Mouse (Mus musculus) forebrain, postnatal 0 days (tissue): ENCODE measurements around the gene Rmnd5b. TPM values are rescaled to one million over a fixed set of nuclear protein-coding genes. Genes with fewer than 3 reads are reported as not detected.

Experiments
- ATAC-seq: fragments of 200-750 bp; cut with Nextera tagmentation; 2 replicates; pipeline ENCODE4 v1.8.0; 2017; ENCODE audit warnings: mild to moderate bottlenecking, moderate library complexity
- DNase-seq: peaks from one replicate; pipeline ENCODE4 v3.0.0-alpha.2; 2015
- H3K27ac ChIP-seq: fragments of 300-500 bp; sonication (generic); 2 replicates; pipeline ENCODE4 v1.5.1; 2014; ENCODE audit warnings: low read depth, mild to moderate bottlenecking, antibody characterized with exemption, low read length, moderate library complexity, mixed read lengths
- H3K27me3 ChIP-seq: fragments of 300-500 bp; sonication (generic); 2 replicates; pipeline ENCODE4 v1.6.1; 2014; ENCODE audit warnings: mild to moderate bottlenecking, low read length, mixed read lengths; ENCODE audit not compliant: insufficient read depth
- H3K36me3 ChIP-seq: fragments of 300-500 bp; sonication (generic); 2 replicates; pipeline ENCODE4 v1.6.1; 2014; ENCODE audit warnings: mild to moderate bottlenecking, moderate library complexity; ENCODE audit not compliant: insufficient read depth
- H3K4me1 ChIP-seq: fragments of 300-500 bp; sonication (generic); 2 replicates; pipeline ENCODE4 v1.6.1; 2014; ENCODE audit warnings: antibody characterized with exemption; ENCODE audit not compliant: insufficient read depth
- H3K4me2 ChIP-seq: fragments of 300-500 bp; sonication (generic); 2 replicates; pipeline ENCODE4 v1.6.1; 2014; ENCODE audit warnings: low read depth, mild to moderate bottlenecking, moderate library complexity
- H3K4me3 ChIP-seq: fragments of 300-500 bp; sonication (generic); 2 replicates; pipeline ENCODE4 v1.5.1; 2014; ENCODE audit warnings: low read depth, low read length, mixed read lengths
- H3K9ac ChIP-seq: fragments of 300-500 bp; sonication (generic); 2 replicates; pipeline ENCODE4 v1.6.1; 2014; ENCODE audit warnings: mild to moderate bottlenecking
- H3K9me3 ChIP-seq: fragments of 300-500 bp; sonication (generic); 2 replicates; pipeline ENCODE4 v1.6.1; 2016; ENCODE audit warnings: low read length
- CTCF ChIP-seq: sonication (generic); IDR thresholded peaks from 2 replicates; pipeline ENCODE4 v1.5.1; 2016; ENCODE audit warnings: antibody characterized with exemption, control low read depth, low read depth
- whole genome bisulfite sequencing: fragments of 180-500 bp; shearing (Covaris S2); extraction: QIAGEN DNeasy Blood & Tissue Kit; methylation state at CpG from one replicate; pipeline ENCODE4 v1.1.7; 2014; 5-methylcytosine and 5-hydroxymethylcytosine counted together
- polyA plus RNA-seq: library from polyadenylated mRNA; unstranded; fragments of >200 nt; fragmentation: Nextera tagmentation; extraction: Ambion mirVana; gene quantifications from 2 replicates; pipeline ENCODE4 v1.2.1, GENCODE M21; 2015
- total RNA-seq: library from RNA; depleted of rRNA; stranded (reverse); fragments of >200 nt; gene quantifications from 2 replicates; pipeline ENCODE4 v1.2.3, GENCODE M21; 2014; rRNA removed

Rmnd5b gene
- total and polyA plus RNA-seq, 2 experiments from 2014 or later: 70.7 to 74.4 TPM

GRCm38 (mm10) chr11:51577587-51577986 is 58.1 kb downstream of the Rmnd5b start:
- Histone ChIP-seq H3K27me3 (no peaks in the 10 kb centered on the region), H3K27ac (no peak overlapping the region), H3K4me3 (no peak overlapping the region), H3K36me3 (no peaks in the 10 kb centered on the region), H3K4me1 (no peaks in the 10 kb centered on the region), H3K9ac (no peak overlapping the region), H3K9me3 (no peaks in the 10 kb centered on the region), H3K4me2 (no peak overlapping the region)
- 78% methylated on average over 7 of the region's 7 CpGs for WGBS
- DNase-seq: no peak
- no peak for ATAC-seq
- TF ChIP-seq CTCF: no peak

- DNase-seq (no peak), ATAC-seq (peak; percentile 63; the same call in 1 of the 2 replicates)
- no peaks in the 10 kb centered on the region for H3K36me3 ChIP-seq
- no peak overlapping the region for H3K27ac ChIP-seq
- H3K4me2 ChIP-seq: no peak overlapping the region
- WGBS: 51% methylated on average over 4 of the region's 4 CpGs
- no peak overlapping the region for H3K4me3 ChIP-seq
- no peaks in the 10 kb centered on the region for H3K9me3 ChIP-seq
- H3K4me1 ChIP-seq: no peaks in the 10 kb centered on the region
- no peaks in the 10 kb centered on the region for H3K27me3 ChIP-seq
- 0 out of 2 replicates have a peak overlapping the region, but pooled peaks have one; percentile 3 for H3K9ac ChIP-seq
- no peak for TF ChIP-seq CTCF
Observed at GRCm38 (mm10) chr11:51576454-51576853, 59.2 kb downstream of the Rmnd5b start.

Other genes with a start within 250 kb of the Rmnd5b start
- gene Phykpl, start 51.1 kb downstream of the Rmnd5b start, total RNA-seq: 5.6 and 7.9 TPM in 2 replicates
- 6.7 and 8.4 TPM in 2 replicates for gene Phykpl, start 51.1 kb downstream of the Rmnd5b start, polyA plus RNA-seq
- gene Hnrnpab, start 29.0 kb downstream of the Rmnd5b start, total RNA-seq: 324 and 364 TPM in 2 replicates
- 350 and 374 TPM in 2 replicates for gene Hnrnpab, start 29.0 kb downstream of the Rmnd5b start, polyA plus RNA-seq
- gene Nhp2, start 16.2 kb downstream of the Rmnd5b start, total RNA-seq: 66.5 and 81.2 TPM in 2 replicates
- 118 and 155 TPM in 2 replicates for gene Nhp2, start 16.2 kb downstream of the Rmnd5b start, polyA plus RNA-seq
- gene N4bp3, start 14.9 kb upstream of the Rmnd5b start, total RNA-seq: 23.4 and 26.4 TPM in 2 replicates
- gene N4bp3, start 14.9 kb upstream of the Rmnd5b start, polyA plus RNA-seq: 17.3 and 17.9 TPM in 2 replicates
- gene D930048N14Rik, start 15.1 kb upstream of the Rmnd5b start, total RNA-seq: 0.85 and 1.1 TPM in 2 replicates
- 0.39 and 0.46 TPM in 2 replicates for gene D930048N14Rik, start 15.1 kb upstream of the Rmnd5b start, polyA plus RNA-seq
- gene 0610009B22Rik, start 53.0 kb upstream of the Rmnd5b start, total RNA-seq: 32.5 and 40.9 TPM in 2 replicates
- gene 0610009B22Rik, start 53.0 kb upstream of the Rmnd5b start, polyA plus RNA-seq: 78.7 and 81.4 TPM in 2 replicates
- gene Sec24a, start 127.7 kb upstream of the Rmnd5b start, total RNA-seq: 9.7 and 12.6 TPM in 2 replicates
- gene Sec24a, start 127.7 kb upstream of the Rmnd5b start, polyA plus RNA-seq: 5.2 and 9.3 TPM in 2 replicates
- gene Sar1b, start 127.8 kb upstream of the Rmnd5b start, total RNA-seq: 114 and 147 TPM in 2 replicates
- gene Sar1b, start 127.8 kb upstream of the Rmnd5b start, polyA plus RNA-seq: 221 and 234 TPM in 2 replicates
- gene Jade2, start 221.8 kb upstream of the Rmnd5b start, total RNA-seq: 1.9 and 3.3 TPM in 2 replicates
- 0.34 and 0.56 TPM in 2 replicates for gene Jade2, start 221.8 kb upstream of the Rmnd5b start, polyA plus RNA-seq